Mouse (Mus musculus) CH12.LX (cell line): ENCODE data around the gene Actl11. TPM values are rescaled to one million over a fixed set of nuclear protein-coding genes. Genes with fewer than 3 reads are reported as not detected.

ENCODE experiments used
- DNase-seq: peaks from one replicate; pipeline ENCODE4 v3.0.0-alpha.2; 2013; ENCODE audit errors: extremely low read depth
- H3K27ac ChIP-seq: 2 replicates; pipeline ENCODE4 v1.5.1; 2012; ENCODE audit warnings: low read depth, mild to moderate bottlenecking, control low read depth, moderate library complexity; ENCODE audit not compliant: insufficient read depth
- H3K27me3 ChIP-seq: replicated peaks from 2 replicates; pipeline ENCODE3; 2012; ENCODE audit warnings: inconsistent platforms
- H3K36me3 ChIP-seq, 2 experiments: replicated peaks in 1 of 2; 2 replicates each; pipeline versions ENCODE3 to v1.6.1; 2012; ENCODE audit warnings: inconsistent platforms in 1 of 2, low read length in 1 of 2, mild to moderate bottlenecking in 1 of 2, mixed read lengths in 1 of 2, moderate library complexity in 1 of 2; ENCODE audit not compliant: control insufficient read depth in 1 of 2, insufficient read depth in 1 of 2
- H3K4me1 ChIP-seq, 2 experiments: 2 replicates each; pipeline ENCODE4 v1.6.1; 2012; ENCODE audit warnings: inconsistent platforms in 1 of 2, moderate library complexity in 1 of 2; ENCODE audit not compliant: insufficient read depth in 2 of 2, control insufficient read depth in 1 of 2
- H3K4me2 ChIP-seq: 2 replicates; pipeline ENCODE4 v1.6.1; 2012; ENCODE audit warnings: low read depth, mild to moderate bottlenecking, control low read depth; ENCODE audit not compliant: poor library complexity, insufficient read depth, severe bottlenecking
- H3K4me3 ChIP-seq, 3 experiments: fragments of 150-350 bp in 1 of 3; sonication (generic) in 1 of 3; replicated peaks in 1 of 3; 2 replicates each; pipeline versions ENCODE3 to v1.5.1; 2011 to 2012; ENCODE audit warnings: low read depth in 2 of 3, low read length in 2 of 3, mild to moderate bottlenecking in 2 of 3, moderate library complexity in 2 of 3, control low read depth in 1 of 3, improper control_type of control experiment in 1 of 3, inconsistent platforms in 1 of 3, mixed read lengths in 1 of 3; ENCODE audit not compliant: poor library complexity in 1 of 3
- H3K79me2 ChIP-seq: replicated peaks from 2 replicates; pipeline ENCODE4 v1.6.1; 2012; ENCODE audit warnings: mild to moderate bottlenecking, moderate library complexity; ENCODE audit not compliant: control insufficient read depth, poor library complexity, insufficient read depth, severe bottlenecking; ENCODE audit errors: extremely low read depth
- H3K9ac ChIP-seq: 2 replicates; pipeline ENCODE4 v1.6.1; 2012; ENCODE audit warnings: low read depth, mild to moderate bottlenecking, control low read depth, moderate library complexity; ENCODE audit not compliant: insufficient read depth
- H3K9me3 ChIP-seq: replicated peaks from 2 replicates; pipeline ENCODE3; 2012; ENCODE audit warnings: low read length, inconsistent platforms, mixed read lengths
- BHLHE40 ChIP-seq: IDR thresholded peaks from 2 replicates; pipeline ENCODE4 v1.6.1; 2011; ENCODE audit warnings: mild to moderate bottlenecking, low read depth, low read length, improper control_type of control experiment
- CHD1 ChIP-seq: IDR thresholded peaks from 2 replicates; pipeline ENCODE4 v1.6.1; 2012; ENCODE audit warnings: low read depth, low read length, improper control_type of control experiment, inconsistent platforms
- CHD2 ChIP-seq: IDR thresholded peaks from 2 replicates; pipeline ENCODE4 v1.6.1; 2011; ENCODE audit warnings: low read length, improper control_type of control experiment
- GABPA ChIP-seq: IDR thresholded peaks from 2 replicates; pipeline ENCODE4 v1.6.1; 2012; ENCODE audit warnings: low read depth, low read length, improper control_type of control experiment, inconsistent platforms; ENCODE audit not compliant: insufficient replicate concordance
- JUN ChIP-seq: IDR thresholded peaks from 2 replicates; pipeline ENCODE4 v1.6.1; 2011; ENCODE audit warnings: low read depth, mild to moderate bottlenecking, low read length, improper control_type of control experiment, moderate library complexity; ENCODE audit not compliant: insufficient read depth
- JUND ChIP-seq: conservative IDR thresholded peaks from 2 replicates; pipeline ENCODE4 v1.6.1; 2011; ENCODE audit warnings: low read depth, low read length, improper control_type of control experiment
- KAT2A ChIP-seq: IDR thresholded peaks from 2 replicates; pipeline ENCODE4 v1.6.1; 2012; ENCODE audit warnings: low read length, improper control_type of control experiment, inconsistent platforms; ENCODE audit not compliant: insufficient replicate concordance
- MAZ ChIP-seq: IDR thresholded peaks from 2 replicates; pipeline ENCODE4 v1.6.1; 2012; ENCODE audit warnings: low read depth, mild to moderate bottlenecking, inconsistent platforms, low read length, improper control_type of control experiment, moderate library complexity
- MEF2A ChIP-seq: IDR thresholded peaks from 2 replicates; pipeline ENCODE4 v1.6.1; 2014; ENCODE audit warnings: low read depth, mild to moderate bottlenecking, inconsistent platforms, low read length, improper control_type of control experiment, borderline replicate concordance
- MXI1 ChIP-seq: IDR thresholded peaks from 2 replicates; pipeline ENCODE4 v1.6.1; 2011; ENCODE audit warnings: mild to moderate bottlenecking, low read depth, low read length, improper control_type of control experiment
- POLR2AphosphoS2 ChIP-seq: IDR thresholded peaks from 2 replicates; pipeline ENCODE4 v1.6.1; 2011; ENCODE audit warnings: low read depth, low read length, improper control_type of control experiment
- RAD21 ChIP-seq: IDR thresholded peaks from 2 replicates; pipeline ENCODE4 v1.6.1; 2011; ENCODE audit warnings: low read depth, mild to moderate bottlenecking, low read length, improper control_type of control experiment, moderate library complexity
- UBTF ChIP-seq: IDR thresholded peaks from 2 replicates; pipeline ENCODE4 v1.6.1; 2012; ENCODE audit warnings: low read depth, mild to moderate bottlenecking, inconsistent platforms, low read length, improper control_type of control experiment, moderate library complexity
- USF2 ChIP-seq: conservative IDR thresholded peaks from 2 replicates; pipeline ENCODE4 v1.6.1; 2011; ENCODE audit warnings: low read depth, low read length, improper control_type of control experiment
- ZC3H11A ChIP-seq: IDR thresholded peaks from 2 replicates; pipeline ENCODE4 v1.6.1; 2012; ENCODE audit warnings: low read depth, mild to moderate bottlenecking, inconsistent platforms, low read length, improper control_type of control experiment
- ZNF384 ChIP-seq: IDR thresholded peaks from 2 replicates; pipeline ENCODE4 v1.6.1; 2012; ENCODE audit warnings: low read depth, low read length, improper control_type of control experiment, inconsistent platforms
- dilution Hi-C: fragments of 300-500 bp; cut with MboI; formaldehyde crosslinking; loops from 2 replicates; pipeline ENCODE4 v1.14.3; 2020; ENCODE audit warnings: low sequenced_read_pairs; ENCODE audit not compliant: extremely low pct_unique_long_range_greater_than_20kb, extremely low pct_ligation_motif_present
- in situ Hi-C: fragments of 300-500 bp; cut with MboI; formaldehyde crosslinking; loops from 3 replicates; pipeline ENCODE4 v1.14.3; 2019; ENCODE audit warnings: low sequenced_read_pairs, low pct_ligation_motif_present, low pct_unique_long_range_greater_than_20kb, mixed read lengths
- polyA plus RNA-seq: library from polyadenylated mRNA; unstranded; fragments of >175 nt; gene quantifications from 2 replicates; pipeline ENCODE4 v1.2.1, GENCODE M21; 2012; ENCODE audit warnings: low read depth; ENCODE audit not compliant: insufficient read length
- total RNA-seq, 2 experiments: library from RNA; depleted of rRNA; stranded (reverse); fragments of 300-350 nt in 1 of 2; fragments of >200 nt in 1 of 2; gene quantifications; 2 replicates each; pipeline ENCODE4 v1.2.3; 2012 to 2014

Gene Actl11
- total and polyA plus RNA-seq, 3 experiments: not detected

DNA sequence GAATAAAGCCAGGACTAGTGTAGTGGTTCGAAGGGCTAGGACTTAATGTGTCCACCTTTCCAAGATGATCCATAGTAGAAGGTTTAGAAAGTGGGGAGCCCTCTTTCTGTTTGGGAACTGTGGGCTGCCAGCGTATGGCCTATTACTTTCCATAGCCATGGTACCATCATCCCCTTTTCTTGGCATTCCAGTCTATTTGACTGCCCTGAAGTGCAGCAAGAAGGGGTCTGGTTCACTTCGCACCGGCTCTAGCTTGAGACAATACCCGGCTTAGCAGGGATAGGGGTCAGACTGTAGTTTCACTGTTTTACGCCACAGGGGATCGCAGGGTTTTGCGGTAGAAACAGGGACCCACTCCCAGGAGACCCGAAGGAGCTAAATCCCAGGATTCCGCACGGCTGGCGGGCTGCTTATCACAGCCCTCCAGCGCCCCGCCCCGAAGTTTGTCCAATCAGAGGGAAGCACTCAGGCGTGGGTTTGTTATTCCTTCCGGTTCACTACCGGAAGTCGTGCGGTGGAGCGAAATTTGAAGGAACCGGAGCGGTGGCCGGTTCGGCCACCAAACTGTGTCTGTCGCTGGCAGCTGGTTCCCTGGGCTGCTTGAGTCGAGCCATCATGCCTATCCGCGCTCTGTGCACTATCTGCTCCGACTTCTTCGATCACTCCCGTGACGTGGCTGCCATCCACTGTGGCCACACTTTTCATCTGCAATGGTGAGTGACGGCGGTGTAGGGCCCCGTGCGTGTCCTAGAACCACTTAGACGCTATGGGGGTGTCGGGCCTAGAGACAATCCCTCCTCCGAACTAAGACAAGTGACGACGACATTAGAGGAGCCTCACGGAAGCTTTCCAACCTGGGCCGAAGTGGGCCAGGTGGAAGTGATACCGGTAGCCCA lies 22.4 kb downstream of the Actl11 start (continued):
- TF ChIP-seq UBTF: no peak
- peak; percentile 81 for TF ChIP-seq KAT2A
- peak; percentile 91 for TF ChIP-seq MXI1
- no peak for TF ChIP-seq JUN
- TF ChIP-seq GABPA: no peak
- TF ChIP-seq MEF2A: peak; percentile 28; the same call in 1 of the 2 replicates
- no peak; the same call in 1 of the 2 replicates for TF ChIP-seq POLR2AphosphoS2
- peak; percentile 85 for TF ChIP-seq CHD2
- no peak for TF ChIP-seq ZNF384
- 0 out of 2 replicates have a peak, but pooled peaks have one; percentile 39 for TF ChIP-seq MAZ
- TF ChIP-seq, all 38 proteins: peak for 20

DNA sequence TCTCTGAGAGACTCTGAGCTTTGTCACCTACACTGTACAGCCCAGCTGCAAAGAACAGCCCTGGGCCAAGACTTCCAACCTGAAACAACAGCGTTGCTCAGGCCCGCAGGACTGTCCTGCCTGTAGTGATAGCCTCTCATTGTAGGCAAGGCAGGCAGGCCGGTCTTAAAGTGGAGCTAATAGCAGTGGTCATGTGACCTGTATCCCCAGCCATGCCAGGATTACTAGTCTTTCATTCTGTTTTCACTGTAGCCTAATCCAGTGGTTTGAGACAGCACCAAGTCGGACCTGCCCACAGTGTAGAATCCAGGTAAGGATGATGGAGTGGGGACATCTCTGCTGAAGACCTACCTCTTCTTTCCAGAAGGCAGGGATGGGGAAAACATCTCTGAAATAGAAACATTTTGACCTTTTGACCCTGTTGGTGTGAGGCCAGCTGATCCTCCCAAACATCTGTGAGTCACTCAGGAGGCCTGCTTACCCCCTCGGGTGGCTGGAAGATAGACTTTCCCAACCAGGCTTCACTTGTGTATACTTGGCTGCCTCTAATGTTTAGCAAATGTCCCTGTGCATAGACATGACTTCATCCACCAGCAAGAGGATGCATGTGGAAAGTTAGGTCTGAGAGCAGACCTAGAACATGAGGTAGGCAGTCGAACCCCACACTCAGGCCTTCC lies 27.5 kb downstream of the Actl11 start:
- Histone ChIP-seq H3K9me3 (no peaks in the 10 kb centered on the region), H3K27ac (no peak overlapping the region), H3K4me2 (no peak overlapping the region), H3K4me3 (no peak overlapping the region), H3K9ac (no peak overlapping the region), H3K79me2 (peaks cover 33% of the 10 kb centered on the region), H3K4me1 (peaks cover 0 to 23% of the 10 kb centered on the region in 2 experiments; a peak in 2 of 4 replicates), H3K27me3 (no peaks in the 10 kb centered on the region), H3K36me3 (peaks cover 38 to 72% of the 10 kb centered on the region in 2 experiments)
- in situ Hi-C loops: no loop called here
- TF ChIP-seq JUND (no peak), ZC3H11A (no peak), RAD21 (no peak), BHLHE40 (no peak), CHD1 (no peak), USF2 (no peak)
- dilution Hi-C loops: no loop called here
- DNase-seq: no peak
